Mouse (Mus musculus): ENCODE measurements around the gene Hes1.
A peak's percentile ranks its signal among the peaks of the same experiment; 100 is the strongest.

DNA sequence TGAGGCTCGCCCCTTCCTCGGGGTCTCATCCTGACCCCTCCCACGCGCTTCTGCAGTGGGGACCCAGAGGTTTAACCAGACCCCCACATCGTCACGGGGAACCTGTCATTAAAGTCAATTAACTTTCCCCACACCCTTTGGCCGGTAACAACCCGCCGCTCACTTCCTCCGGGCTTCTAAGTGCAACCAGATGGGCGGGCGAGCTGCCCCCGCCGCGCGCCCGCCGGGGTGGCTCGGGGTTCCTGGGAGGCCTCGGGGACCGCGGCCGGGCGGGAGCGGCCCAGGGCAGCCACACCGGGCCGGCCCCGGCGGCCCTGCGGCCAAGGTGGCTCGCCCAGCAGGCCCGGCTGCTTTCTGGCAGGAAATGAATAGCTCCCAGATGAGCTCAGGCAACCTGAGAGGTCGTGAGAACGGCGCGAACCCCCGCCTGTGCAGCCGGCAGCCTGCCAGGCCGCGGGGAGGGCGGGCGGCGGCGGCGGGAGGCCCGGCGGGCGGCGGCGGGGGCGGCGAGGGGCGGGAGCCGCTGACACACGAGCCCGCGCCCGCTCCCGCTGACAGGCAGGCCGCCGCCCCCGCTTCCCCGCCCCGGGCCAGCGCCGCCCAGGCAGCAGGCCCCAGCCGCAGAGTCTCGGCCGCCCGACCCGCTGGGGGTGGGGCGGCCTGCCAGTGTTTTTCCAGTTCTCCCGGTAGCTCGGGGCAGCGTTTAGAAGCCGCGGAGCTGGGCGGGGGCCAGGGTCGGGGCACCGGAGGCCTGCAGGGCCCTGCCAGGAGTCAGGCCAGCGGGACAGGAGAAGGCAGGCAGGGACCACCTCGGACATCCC is 6.0 kb downstream of the Hes1 start:
- TF ChIP-seq CTCF (IDR thresholded peaks at IDR 0.05; ENCODE audit: borderline replicate concordance, insufficient read depth, low read length) (no peak), POLR2A (IDR thresholded peaks at IDR 0.05; ENCODE audit: low read depth, low read length) (0 out of 2 replicates have a peak, but pooled peaks have one; percentile 8)
